Mouse (Mus musculus) testis, adult 2 months (tissue): ENCODE data around the gene Id4.

Experiments
- CTCF ChIP-seq: fragments of 200-500 bp; IDR thresholded peaks from 2 replicates; pipeline ENCODE4 v1.5.1; 2012; ENCODE audit warnings: low read depth, mild to moderate bottlenecking, inconsistent platforms, low read length, moderate library complexity; ENCODE audit not compliant: control insufficient read depth, insufficient read depth, insufficient replicate concordance
- POLR2A ChIP-seq: fragments of 200-500 bp; IDR thresholded peaks from 2 replicates; pipeline ENCODE4 v1.6.1; 2012; ENCODE audit warnings: low read depth, mild to moderate bottlenecking, inconsistent platforms, low read length, moderate library complexity; ENCODE audit not compliant: control insufficient read depth

DNA sequence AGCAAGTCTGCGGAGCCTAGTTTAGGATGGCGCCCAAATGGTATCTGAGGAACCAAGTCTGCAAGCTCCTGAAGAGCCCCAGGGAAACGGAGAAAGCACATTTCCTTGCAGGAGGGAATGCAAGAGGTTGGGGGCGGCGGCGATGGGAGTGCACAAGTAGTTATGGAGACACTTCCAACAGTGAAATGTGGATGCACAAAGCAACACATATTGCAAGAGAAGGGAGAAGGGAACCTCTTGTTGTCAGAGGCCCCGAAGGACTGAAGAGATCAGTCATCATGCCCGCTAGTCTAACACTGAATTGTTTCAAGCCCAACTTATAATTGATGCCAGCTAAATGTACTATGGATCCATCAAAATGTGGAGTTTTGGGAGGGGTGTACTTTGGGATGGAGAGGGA is 33.9 kb upstream of the Id4 start:
- TF ChIP-seq POLR2A (no peak), CTCF (no peak)
